Mouse (Mus musculus): ENCODE measurements around the gene Mast4. TPM values are rescaled to one million over a fixed set of nuclear protein-coding genes. Genes with fewer than 3 reads are reported as not detected.

The Mast4 gene
- polyA plus RNA-seq, 1 experiment from 2014 or later: 2.5 TPM

DNA sequence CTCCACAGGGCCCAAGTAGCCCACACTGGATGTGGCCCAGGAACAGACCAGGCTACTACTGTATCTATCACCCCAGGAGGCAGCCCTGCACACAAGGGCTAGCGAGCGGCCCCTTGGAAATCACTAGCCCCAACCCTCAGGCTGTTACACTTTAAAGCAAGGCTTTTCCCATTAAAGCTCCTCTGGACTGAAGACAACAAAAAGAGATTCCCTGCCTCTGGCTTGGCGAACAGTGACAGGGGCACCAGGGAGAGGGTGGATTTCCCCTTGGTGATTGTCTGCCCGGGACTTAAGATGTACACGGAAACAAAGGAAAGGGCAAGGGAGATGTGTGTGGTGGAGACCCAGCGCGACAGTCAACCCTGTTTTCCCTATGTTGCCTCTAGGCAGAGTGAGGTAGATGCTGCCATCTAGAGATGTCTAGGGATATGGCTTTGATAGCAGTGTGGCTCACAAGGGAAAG lies 213.6 kb downstream of the Mast4 start:
- 31% methylated on average over 7 of the region's 7 CpGs for WGBS (ENCODE audit: insufficient replicate concordance)
- Histone ChIP-seq H3K4me3 (ENCODE audit: low read depth, low read length) (no peak overlapping the region), H3K4me2 (ENCODE audit: low read depth, low read length) (no peak overlapping the region), H3K4me1 (ENCODE audit: control insufficient read depth, low read depth, low read length) (no peaks in the 10 kb centered on the region), H3K27ac (ENCODE audit: low read length) (no peak overlapping the region), H3K36me3 (ENCODE audit: control insufficient read depth, insufficient read depth) (no peaks in the 10 kb centered on the region), H3K9me3 (replicated peaks; ENCODE audit: control insufficient read depth, low read length) (no peaks in the 10 kb centered on the region), H3K27me3 (ENCODE audit: control insufficient read depth, insufficient read depth, low read depth, low read length) (no peaks in the 10 kb centered on the region), H3K9ac (ENCODE audit: low read depth, low read length) (no peak overlapping the region)
- ATAC-seq (ENCODE audit: low read depth): no peak

DNA sequence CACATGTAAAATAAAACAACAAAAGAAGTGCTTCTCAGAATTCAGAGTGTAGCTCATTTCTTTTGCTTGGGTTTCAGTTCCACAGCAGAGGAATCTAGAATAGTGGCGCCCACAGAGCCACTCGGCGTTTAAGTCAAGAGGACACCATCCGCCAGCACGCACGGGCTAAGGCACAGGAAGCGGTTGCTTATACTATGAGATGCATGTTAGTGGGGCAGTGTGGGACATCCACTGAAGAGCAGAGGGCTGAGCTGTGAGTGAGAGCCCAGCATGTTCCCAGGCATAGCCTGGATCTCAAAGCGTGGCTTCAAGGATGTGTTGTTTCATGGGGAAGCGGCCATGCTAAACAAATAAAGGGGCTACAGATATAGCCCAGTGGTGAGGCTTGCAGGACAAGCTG lies 214.6 kb downstream of the Mast4 start:
- Histone ChIP-seq H3K9ac (ENCODE audit: low read depth, low read length) (no peak overlapping the region), H3K36me3 (ENCODE audit: control insufficient read depth, insufficient read depth) (no peaks in the 10 kb centered on the region), H3K9me3 (replicated peaks; ENCODE audit: control insufficient read depth, low read length) (no peaks in the 10 kb centered on the region), H3K4me3 (ENCODE audit: low read depth, low read length) (no peak overlapping the region), H3K27me3 (ENCODE audit: control insufficient read depth, insufficient read depth, low read depth, low read length) (no peaks in the 10 kb centered on the region), H3K27ac (ENCODE audit: low read length) (no peak overlapping the region), H3K4me2 (ENCODE audit: low read depth, low read length) (no peak overlapping the region), H3K4me1 (ENCODE audit: control insufficient read depth, low read depth, low read length) (no peaks in the 10 kb centered on the region)
- WGBS (ENCODE audit: insufficient replicate concordance): 75% methylated on average over 9 of the region's 9 CpGs
- no peak for ATAC-seq (ENCODE audit: low read depth)

DNA sequence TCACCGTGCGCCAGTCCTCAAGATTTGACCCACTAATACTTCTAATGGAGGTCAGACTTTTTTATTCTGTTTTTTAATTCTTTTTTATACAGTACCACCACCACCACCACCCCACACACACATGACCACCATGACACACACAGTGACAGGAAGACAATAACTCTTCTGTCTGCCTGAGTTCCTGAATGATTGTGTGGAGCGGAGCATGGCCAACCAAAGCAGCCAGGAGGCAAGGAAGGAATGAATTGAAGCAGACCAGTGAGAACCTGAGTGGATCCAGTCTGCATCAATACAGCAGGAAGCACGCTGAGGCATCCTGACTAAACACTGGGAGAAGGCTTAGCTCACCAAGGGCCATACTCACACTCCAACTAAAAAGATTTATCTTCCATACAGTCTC lies 219.2 kb downstream of the Mast4 start:
- H3K4me3 ChIP-seq (ENCODE audit: low read depth, low read length): no peak overlapping the region
- WGBS (ENCODE audit: insufficient replicate concordance): 64% methylated on average over 4 of the region's 4 CpGs
- H3K27me3 ChIP-seq (ENCODE audit: control insufficient read depth, insufficient read depth, low read depth, low read length): no peaks in the 10 kb centered on the region
- H3K4me2 ChIP-seq (ENCODE audit: low read depth, low read length): no peak overlapping the region
- no peaks in the 10 kb centered on the region for H3K36me3 ChIP-seq (ENCODE audit: control insufficient read depth, insufficient read depth)
- no peaks in the 10 kb centered on the region for H3K4me1 ChIP-seq (ENCODE audit: control insufficient read depth, low read depth, low read length)
- no peak overlapping the region for H3K9ac ChIP-seq (ENCODE audit: low read depth, low read length)
- no peak for ATAC-seq (ENCODE audit: low read depth)
- no peaks in the 10 kb centered on the region for H3K9me3 ChIP-seq (replicated peaks; ENCODE audit: control insufficient read depth, low read length)
- no peak overlapping the region for H3K27ac ChIP-seq (ENCODE audit: low read length)

DNA sequence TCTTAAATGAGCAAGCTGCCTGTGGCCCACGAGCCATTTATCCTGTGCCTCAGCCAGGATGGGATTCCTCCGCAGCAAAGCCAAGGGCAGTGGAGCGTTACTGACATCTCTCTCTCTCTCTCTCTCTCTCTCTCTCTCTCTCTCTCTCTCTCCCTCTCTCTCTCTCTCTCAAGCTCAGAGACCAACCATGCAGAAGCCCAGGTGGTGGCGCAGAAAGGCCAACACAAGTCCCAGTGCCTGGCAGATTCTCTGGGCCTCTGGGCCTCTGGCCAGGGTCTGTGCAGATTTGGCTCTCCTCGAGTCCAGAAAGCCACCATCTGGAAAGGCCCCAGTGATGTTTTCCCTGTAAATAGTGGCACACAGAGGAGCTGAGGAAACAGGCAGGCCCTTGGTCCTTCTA lies 220.0 kb downstream of the Mast4 start:
- no peak for ATAC-seq (ENCODE audit: low read depth)
- Histone ChIP-seq H3K9ac (ENCODE audit: low read depth, low read length) (no peak overlapping the region), H3K4me1 (ENCODE audit: control insufficient read depth, low read depth, low read length) (no peaks in the 10 kb centered on the region), H3K9me3 (replicated peaks; ENCODE audit: control insufficient read depth, low read length) (no peaks in the 10 kb centered on the region), H3K27ac (ENCODE audit: low read length) (no peak overlapping the region), H3K4me2 (ENCODE audit: low read depth, low read length) (no peak overlapping the region), H3K4me3 (ENCODE audit: low read depth, low read length) (no peak overlapping the region), H3K27me3 (ENCODE audit: control insufficient read depth, insufficient read depth, low read depth, low read length) (no peaks in the 10 kb centered on the region), H3K36me3 (ENCODE audit: control insufficient read depth, insufficient read depth) (no peaks in the 10 kb centered on the region)
- 57% methylated on average over 5 of the region's 5 CpGs for WGBS (ENCODE audit: insufficient replicate concordance)

DNA sequence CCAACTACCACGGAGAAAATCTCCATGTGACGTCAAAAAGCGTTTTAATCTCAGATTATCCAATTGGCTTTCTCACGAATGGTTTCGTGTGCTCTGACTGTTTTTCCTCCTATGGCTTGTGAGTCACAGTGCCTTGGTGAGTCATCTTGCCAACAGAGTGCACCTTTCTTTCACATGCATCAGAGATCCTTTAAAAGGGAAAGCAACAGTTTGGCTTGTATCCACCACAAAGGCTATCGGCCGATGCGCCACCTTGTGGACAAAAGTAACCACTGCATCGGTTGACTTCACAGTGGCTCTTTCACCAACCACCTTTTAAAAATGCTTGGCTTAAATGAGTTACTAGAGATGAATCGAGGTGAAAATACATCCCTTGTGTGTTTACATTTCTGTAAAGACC lies 224.4 kb downstream of the Mast4 start:
- no peak for ATAC-seq (ENCODE audit: low read depth)
- H3K4me3 ChIP-seq (ENCODE audit: low read depth, low read length): no peak overlapping the region
- H3K27ac ChIP-seq (ENCODE audit: low read length): no peak overlapping the region

DNA sequence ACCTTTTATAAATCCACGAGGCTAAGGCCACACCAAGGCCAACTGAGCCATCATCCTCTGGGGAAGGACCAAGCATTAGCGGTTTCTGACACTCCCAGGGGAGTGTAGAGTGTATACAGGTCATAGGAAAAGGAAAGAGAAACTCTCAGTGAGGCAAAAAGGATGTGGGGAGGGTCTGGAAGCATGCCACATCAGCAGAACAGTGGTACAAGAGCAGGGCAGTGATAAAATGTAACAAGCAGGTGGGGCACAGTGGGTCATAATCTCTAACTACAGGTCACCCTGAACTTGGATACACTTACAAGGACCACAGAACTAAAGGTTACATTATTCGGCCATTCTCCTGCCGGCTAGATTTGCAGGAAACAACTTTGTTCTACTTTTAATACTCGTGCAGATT lies 226.9 kb downstream of the Mast4 start:
- no peak overlapping the region for H3K9ac ChIP-seq (ENCODE audit: low read depth, low read length)
- no peak overlapping the region for H3K4me2 ChIP-seq (ENCODE audit: low read depth, low read length)
- no peaks in the 10 kb centered on the region for H3K27me3 ChIP-seq (ENCODE audit: control insufficient read depth, insufficient read depth, low read depth, low read length)
- no peaks in the 10 kb centered on the region for H3K4me1 ChIP-seq (ENCODE audit: control insufficient read depth, low read depth, low read length)
- H3K27ac ChIP-seq (ENCODE audit: low read length): no peak overlapping the region
- ATAC-seq (ENCODE audit: low read depth): no peak
- 57% methylated on average over 5 of the region's 5 CpGs for WGBS (ENCODE audit: insufficient replicate concordance)
- no peak overlapping the region for H3K4me3 ChIP-seq (ENCODE audit: low read depth, low read length)
- H3K9me3 ChIP-seq (replicated peaks; ENCODE audit: control insufficient read depth, low read length): no peaks in the 10 kb centered on the region
- H3K36me3 ChIP-seq (ENCODE audit: control insufficient read depth, insufficient read depth): no peaks in the 10 kb centered on the region

More for the DNA sequence above, 224.4 kb downstream of the Mast4 start:
- Histone ChIP-seq H3K27me3 (ENCODE audit: control insufficient read depth, insufficient read depth, low read depth, low read length) (no peaks in the 10 kb centered on the region), H3K4me1 (ENCODE audit: control insufficient read depth, low read depth, low read length) (no peaks in the 10 kb centered on the region), H3K4me2 (ENCODE audit: low read depth, low read length) (no peak overlapping the region), H3K36me3 (ENCODE audit: control insufficient read depth, insufficient read depth) (no peaks in the 10 kb centered on the region), H3K9me3 (replicated peaks; ENCODE audit: control insufficient read depth, low read length) (no peaks in the 10 kb centered on the region), H3K9ac (ENCODE audit: low read depth, low read length) (no peak overlapping the region)
- WGBS (ENCODE audit: insufficient replicate concordance): 24% methylated on average over 10 of the region's 10 CpGs

DNA sequence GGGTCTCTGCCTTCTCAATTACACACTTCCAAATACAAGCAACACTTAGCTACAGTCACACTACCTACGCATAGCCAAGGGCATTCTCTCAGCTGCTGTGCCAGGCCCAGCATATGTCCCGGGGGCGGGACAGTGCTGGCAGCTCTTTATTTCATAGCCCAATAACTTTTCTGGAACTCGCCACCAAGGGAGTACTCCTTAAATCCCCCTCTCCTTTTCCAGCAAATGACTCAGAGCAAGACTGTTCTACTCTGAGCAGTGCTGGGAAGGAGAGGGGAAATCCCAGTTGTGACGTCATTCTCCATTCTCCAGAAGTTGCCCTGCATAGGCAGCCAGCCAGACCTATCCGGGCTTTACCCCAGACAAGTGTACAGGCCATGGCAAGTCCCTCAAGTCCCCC lies 231.7 kb downstream of the Mast4 start:
- Histone ChIP-seq H3K4me3 (ENCODE audit: low read depth, low read length) (no peak overlapping the region), H3K36me3 (ENCODE audit: control insufficient read depth, insufficient read depth) (no peaks in the 10 kb centered on the region), H3K9ac (ENCODE audit: low read depth, low read length) (no peak overlapping the region), H3K4me2 (ENCODE audit: low read depth, low read length) (no peak overlapping the region), H3K4me1 (ENCODE audit: control insufficient read depth, low read depth, low read length) (no peaks in the 10 kb centered on the region), H3K27me3 (ENCODE audit: control insufficient read depth, insufficient read depth, low read depth, low read length) (peaks cover 4% of the 10 kb centered on the region), H3K9me3 (replicated peaks; ENCODE audit: control insufficient read depth, low read length) (no peaks in the 10 kb centered on the region), H3K27ac (ENCODE audit: low read length) (no peak overlapping the region)
- ATAC-seq (ENCODE audit: low read depth): no peak
- WGBS (ENCODE audit: insufficient replicate concordance): 47% methylated on average over 6 of the region's 6 CpGs

DNA sequence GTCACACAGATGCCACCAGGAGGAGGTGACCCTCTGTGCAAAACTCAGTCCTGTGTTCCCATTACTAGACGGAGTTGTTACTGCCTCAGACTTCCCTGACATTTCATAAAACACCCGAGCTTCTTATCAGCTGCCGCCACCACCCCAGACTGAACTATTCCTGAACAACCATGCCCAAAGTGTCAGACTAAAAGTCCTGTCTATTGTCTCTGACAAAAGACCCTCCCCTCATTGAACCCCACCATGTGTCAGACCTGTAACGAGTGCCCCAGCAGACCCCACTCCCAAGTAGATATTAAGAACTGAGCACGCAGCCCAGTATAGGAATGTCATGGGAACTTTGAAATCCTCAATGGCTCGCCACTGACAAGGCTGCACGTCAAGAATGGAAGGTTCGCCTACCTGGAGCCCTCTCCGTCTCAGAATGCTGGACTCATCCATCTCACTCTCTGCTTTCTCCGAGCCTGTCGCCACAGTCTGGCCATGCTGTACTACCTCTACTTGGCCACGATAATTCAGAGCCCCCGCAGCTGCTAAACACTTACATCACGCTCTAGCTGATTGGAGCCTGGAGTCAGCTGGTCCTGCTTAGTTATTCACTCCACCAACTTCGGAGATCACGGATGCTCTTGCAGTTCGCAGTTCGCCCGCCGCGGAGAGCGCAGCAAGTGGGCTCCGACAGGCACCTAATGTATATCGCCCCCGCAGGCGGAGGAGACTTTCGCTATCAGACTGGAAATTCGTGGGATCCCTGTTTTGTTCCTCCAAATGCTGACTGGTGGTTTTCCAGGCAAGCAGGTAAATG lies 237.7 kb downstream of the Mast4 start:
- Histone ChIP-seq H3K9me3 (replicated peaks; ENCODE audit: control insufficient read depth, low read length) (no peaks in the 10 kb centered on the region), H3K36me3 (ENCODE audit: control insufficient read depth, insufficient read depth) (no peaks in the 10 kb centered on the region), H3K27me3 (ENCODE audit: control insufficient read depth, insufficient read depth, low read depth, low read length) (peaks cover 21% of the 10 kb centered on the region), H3K27ac (ENCODE audit: low read length) (no peak overlapping the region), H3K9ac (ENCODE audit: low read depth, low read length) (no peak overlapping the region), H3K4me1 (ENCODE audit: control insufficient read depth, low read depth, low read length) (no peaks in the 10 kb centered on the region), H3K4me2 (ENCODE audit: low read depth, low read length) (peak overlapping the region; percentile 44), H3K4me3 (ENCODE audit: low read depth, low read length) (peak overlapping the region; percentile 36)
- peak; percentile 30; the same call in 1 of the 2 replicates for ATAC-seq (ENCODE audit: low read depth)
- 2% methylated on average over 28 of the region's 28 CpGs for WGBS (ENCODE audit: insufficient replicate concordance)

DNA sequence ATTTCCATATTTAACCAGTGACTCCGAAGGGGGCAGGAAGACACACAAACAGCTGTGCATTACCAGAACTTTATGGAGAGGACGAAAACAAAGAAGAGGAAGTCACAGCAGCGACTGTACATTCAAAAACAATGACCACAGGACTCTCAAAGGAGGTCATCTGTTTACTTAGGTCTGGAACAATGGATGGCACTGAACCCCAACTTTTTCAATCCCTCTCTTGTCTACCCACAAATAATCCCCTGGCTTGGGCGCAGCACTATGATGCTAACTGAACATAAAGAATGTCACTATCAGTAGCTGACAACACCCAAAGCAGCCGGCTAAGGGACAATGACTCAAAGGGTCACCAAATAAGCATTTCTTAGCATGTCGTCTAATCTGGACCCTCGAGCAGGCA lies 238.8 kb downstream of the Mast4 start:
- no peak overlapping the region for H3K9ac ChIP-seq (ENCODE audit: low read depth, low read length)
- no peaks in the 10 kb centered on the region for H3K9me3 ChIP-seq (replicated peaks; ENCODE audit: control insufficient read depth, low read length)
- 10% methylated on average over 7 of the region's 7 CpGs for WGBS (ENCODE audit: insufficient replicate concordance)
- H3K4me2 ChIP-seq (ENCODE audit: low read depth, low read length): no peak overlapping the region; the same call in 1 of the 2 replicates
- peaks cover 21% of the 10 kb centered on the region for H3K27me3 ChIP-seq (ENCODE audit: control insufficient read depth, insufficient read depth, low read depth, low read length)
- H3K4me1 ChIP-seq (ENCODE audit: control insufficient read depth, low read depth, low read length): no peaks in the 10 kb centered on the region
- no peak overlapping the region for H3K27ac ChIP-seq (ENCODE audit: low read length)
- H3K4me3 ChIP-seq (ENCODE audit: low read depth, low read length): no peak overlapping the region
- ATAC-seq (ENCODE audit: low read depth): no peak
- no peaks in the 10 kb centered on the region for H3K36me3 ChIP-seq (ENCODE audit: control insufficient read depth, insufficient read depth)
